In genomic region chr2:122234611-122235288, GRCm38 (mm10) we compare ENCODE assay signal across 8 mouse cellular contexts. TPM values are rescaled to one million over a fixed set of nuclear protein-coding genes. Genes with fewer than 3 reads are reported as not detected.
DNase-seq lines count a peak whose midpoint lies in the region; ATAC-seq and TF ChIP-seq lines count a peak whose summit lies in the region.

TSS of gene Sord (plus strand) at chr2:122234749.

- TF ChIP-seq POLR2A in liver, adult 2 months (IDR thresholded peaks at IDR 0.05; ENCODE audit: extremely low read depth, insufficient read depth, low read length) = peak; percentile 96

- H3K4me2 ChIP-seq in heart, embryonic 12.5 days = peak within 1 kb of the TSS; percentile 94
- H3K4me2 ChIP-seq in kidney, embryonic 16.5 days (replicated peaks; ENCODE audit: low read depth, low read length) = peak within 1 kb of the TSS; percentile 93

- H3K36me3 ChIP-seq in erythroblast, embryonic 14.5 days (ENCODE audit: control insufficient read depth) = no peaks in the 10 kb centered on the region; the same call in 1 of the 2 replicates
- no peaks in the 10 kb centered on the region for H3K36me3 ChIP-seq in heart, embryonic 12.5 days
- H3K36me3 ChIP-seq in kidney, embryonic 16.5 days (ENCODE audit: insufficient read depth, low read length) = no peaks in the 10 kb centered on the region
- H3K36me3 ChIP-seq in liver, adult 2 months (ENCODE audit: control insufficient read depth, insufficient read depth, low read length) = peaks cover 15% of the 10 kb centered on the region

- peak within 1 kb of the TSS; percentile 77 for H3K9ac ChIP-seq in heart, embryonic 12.5 days
- peak within 1 kb of the TSS; percentile 69 for H3K9ac ChIP-seq in kidney, embryonic 16.5 days (replicated peaks; ENCODE audit: low read length)
- H3K9ac ChIP-seq in liver, adult 2 months (ENCODE audit: low read depth, low read length) = peak within 1 kb of the TSS; percentile 90

- peak; percentile 94 for ATAC-seq in heart, embryonic 12.5 days (ENCODE audit: insufficient number of reproducible peaks, low FRiP score)
- ATAC-seq in kidney, embryonic 16.5 days (ENCODE audit: low FRiP score, low TSS enrichment) = peak; percentile 97
- peak; percentile 67 for ATAC-seq in monocyte, adult 5-6 weeks (replicated peaks; ENCODE audit: insufficient number of reproducible peaks, low FRiP score, low TSS enrichment, poor library complexity, severe bottlenecking)

- DNase-seq in CD4-positive, CD25-positive, alpha-beta regulatory T cell, adult 2 months (ENCODE audit: low read depth, low spot score) = peak; percentile 86
- peak; percentile 70 for DNase-seq in brain, embryonic 18.5 days (ENCODE audit: low read depth, low spot score)
- peak; percentile 78 for DNase-seq in liver, adult 2 months (ENCODE audit: extremely low read depth, low read depth, low spot score)
- peak; percentile 59 to 69 for DNase-seq in spleen, postnatal 36 days (ENCODE audit: low spot score in 2 of 2)

- H3K4me3 ChIP-seq in erythroblast, embryonic 14.5 days (replicated peaks) = peak within 1 kb of the TSS; percentile 80
- peak within 1 kb of the TSS; percentile 70 for H3K4me3 ChIP-seq in heart, embryonic 12.5 days
- H3K4me3 ChIP-seq in kidney, embryonic 16.5 days (ENCODE audit: low read length) = peak within 1 kb of the TSS; percentile 71
- H3K4me3 ChIP-seq in liver, adult 2 months (ENCODE audit: insufficient read depth, low read depth, low read length) = peak within 1 kb of the TSS; percentile 86

- peak within 1 kb of the TSS; percentile 76 for H3K27ac ChIP-seq in heart, embryonic 12.5 days (ENCODE audit: poor library complexity, severe bottlenecking)
- H3K27ac ChIP-seq in kidney, embryonic 16.5 days (ENCODE audit: low read length) = peak within 1 kb of the TSS; percentile 72
- H3K27ac ChIP-seq in liver, adult 2 months (replicated peaks; ENCODE audit: insufficient read depth, low read depth, low read length) = peak within 1 kb of the TSS; percentile 99

- H3K27me3 ChIP-seq in erythroblast, embryonic 14.5 days (ENCODE audit: control insufficient read depth) = no peaks in the 10 kb centered on the region
- no peaks in the 10 kb centered on the region for H3K27me3 ChIP-seq in heart, embryonic 12.5 days (replicated peaks)
- no peaks in the 10 kb centered on the region for H3K27me3 ChIP-seq in kidney, embryonic 16.5 days (ENCODE audit: insufficient read depth, low read length)
- H3K27me3 ChIP-seq in liver, adult 2 months (ENCODE audit: control insufficient read depth, insufficient read depth, low read length) = no peaks in the 10 kb centered on the region

- no peak for TF ChIP-seq CTCF in liver, adult 2 months (IDR thresholded peaks at IDR 0.05; ENCODE audit: low read depth, low read length)

- no peaks in the 10 kb centered on the region for H3K9me3 ChIP-seq in erythroblast, embryonic 14.5 days (ENCODE audit: control insufficient read depth, low read length)
- no peaks in the 10 kb centered on the region for H3K9me3 ChIP-seq in heart, embryonic 12.5 days (replicated peaks)
- no peaks in the 10 kb centered on the region for H3K9me3 ChIP-seq in kidney, embryonic 16.5 days (ENCODE audit: low read length)

- under 1% methylated on average over 35 of the region's 35 CpGs for whole genome bisulfite sequencing in heart, embryonic 12.5 days
- WGBS in kidney, embryonic 16.5 days = 1% methylated on average over 34 of the region's 35 CpGs
- under 1% methylated on average over 35 of the region's 35 CpGs for WGBS in liver, adult 2 months

- peaks cover 11% of the 10 kb centered on the region; the same call in 1 of the 2 replicates for H3K79me2 ChIP-seq in liver, adult 2 months (ENCODE audit: control insufficient read depth, insufficient read depth, low read length)

- peaks cover 36% of the 10 kb centered on the region for H3K4me1 ChIP-seq in erythroblast, embryonic 14.5 days (ENCODE audit: control insufficient read depth)
- peaks cover 17% of the 10 kb centered on the region for H3K4me1 ChIP-seq in heart, embryonic 12.5 days (replicated peaks)
- 0 out of 2 replicates have a peak, but pooled peaks cover 4% of the 10 kb centered on the region for H3K4me1 ChIP-seq in kidney, embryonic 16.5 days (ENCODE audit: insufficient read depth, low read length)
- H3K4me1 ChIP-seq in liver, adult 2 months (ENCODE audit: control insufficient read depth, insufficient read depth, low read length) = no peaks in the 10 kb centered on the region

RNA-seq across cellular contexts. Expression of gene Sord, which starts in this region (rescaled TPM):
- 1.5 and 2.0 TPM in 2 replicates for polyA plus RNA-seq in erythroblast, embryonic 14.5 days (2012)
- 55.2 and 55.5 TPM in 2 replicates for polyA plus RNA-seq in heart, embryonic 12.5 days (2016; fragmentation: Nextera tagmentation; extraction: Ambion mirVana)
- 62.2 and 62.4 TPM in 2 replicates for polyA plus RNA-seq in kidney, embryonic 16.5 days (2015; fragmentation: Nextera tagmentation; extraction: Ambion mirVana)
- 1,007 and 1,092 TPM in 2 replicates for total RNA-seq in liver, adult 2 months (2014; rRNA removed)
- 365 and 586 TPM in 2 replicates for polyA plus RNA-seq in liver, adult 2 months (2012; rRNA removed)
- total RNA-seq in monocyte, adult 5-6 weeks (2017) = 16.8 to 33.8 TPM (median 23.5 TPM) in 3 replicates

Comparison
In these comparisons a context has a peak if more than half of its experiments do, and no peak if none do; other contexts are left out.
1. Peak in every context shown above with its lines: DNase-seq, ATAC-seq, H3K4me3 ChIP-seq and H3K27ac ChIP-seq.
2. RNA of gene Sord (total RNA-seq): 1,007 to 1,092 TPM in liver, adult 2 months; 16.8 to 33.8 TPM in monocyte, adult 5-6 weeks; every median in the first group is over 10 times any median in the second.
3. RNA of gene Sord (polyA plus RNA-seq): 365 to 586 TPM in liver, adult 2 months, 62.2 to 62.4 TPM in kidney, embryonic 16.5 days and 55.2 to 55.5 TPM in heart, embryonic 12.5 days; 1.5 to 2.0 TPM in erythroblast, embryonic 14.5 days; every median in the first group is over 10 times any median in the second.